Mouse (Mus musculus) frontal cortex, postnatal 14 days (tissue): Measurements from ENCODE around the gene Mrps36.
"Not testable (repeated sequence)": the region's sequence is repeated elsewhere in the genome, so short reads cannot be mapped to it uniquely, and the experiment has no call there.

Experiments used
- DNase-seq, 2 experiments: peaks; one replicate each; pipeline ENCODE4 v3.0.0; 2022; ENCODE audit warnings: low spot score in 2 of 2

The Mrps36 gene

GRCm38 (mm10) chr13:100744036-100744744, at the start of gene Mrps36:
Mrps36 (minus strand) TSS chr13:100744659.
- peak; percentile 88 for DNase-seq

GRCm38 (mm10) chr13:100789083-100789482, 44.6 kb upstream of the Mrps36 start:
- no peak for DNase-seq

GRCm38 (mm10) chr13:100788057-100788456, 43.6 kb upstream of the Mrps36 start:
- DNase-seq, result not testable (repeated sequence)

- no peak for DNase-seq
Observed at GRCm38 (mm10) chr13:100787316-100788010, 43.0 kb upstream of the Mrps36 start.

GRCm38 (mm10) chr13:100786414-100786867, 42.0 kb upstream of the Mrps36 start, which contains the start of gene Ccnb1:
Ccnb1 (minus strand) TSS chr13:100786570.
- peak; percentile 78 to 85 for DNase-seq

GRCm38 (mm10) chr13:100785806-100786413, 41.5 kb upstream of the Mrps36 start:
- DNase-seq, result no peak

GRCm38 (mm10) chr13:100777491-100777890, 33.0 kb upstream of the Mrps36 start:
- no peak for DNase-seq

GRCm38 (mm10) chr13:100776710-100777109, 32.3 kb upstream of the Mrps36 start:
- DNase-seq, result no peak

GRCm38 (mm10) chr13:100776056-100776419, 31.6 kb upstream of the Mrps36 start:
- DNase-seq, result no peak

- peak; percentile 63 to 74 for DNase-seq
Observed at GRCm38 (mm10) chr13:100775252-100776055, 31.0 kb upstream of the Mrps36 start, which contains the start of gene Cenph. Cenph (minus strand) TSS chr13:100775899.

GRCm38 (mm10) chr13:100774704-100775103, 30.2 kb upstream of the Mrps36 start:
- no peak for DNase-seq

- DNase-seq, result no peak
Observed at GRCm38 (mm10) chr13:100755329-100755728, 10.9 kb upstream of the Mrps36 start.

GRCm38 (mm10) chr13:100754186-100754585, 9.7 kb upstream of the Mrps36 start:
- DNase-seq, result no peak

GRCm38 (mm10) chr13:100753011-100753410, 8.6 kb upstream of the Mrps36 start:
- no peak for DNase-seq

GRCm38 (mm10) chr13:100752529-100752928, 8.1 kb upstream of the Mrps36 start:
- DNase-seq, result no peak

GRCm38 (mm10) chr13:100751402-100751801, 6.9 kb upstream of the Mrps36 start:
- no peak for DNase-seq

GRCm38 (mm10) chr13:100750799-100751198, 6.3 kb upstream of the Mrps36 start:
- no peak for DNase-seq

GRCm38 (mm10) chr13:100748638-100749037, 4.2 kb upstream of the Mrps36 start:
- no peak for DNase-seq

- DNase-seq, result peak; percentile 20 to 32
Observed at GRCm38 (mm10) chr13:100746090-100746489, 1.6 kb upstream of the Mrps36 start.

- DNase-seq, result no peak
Observed at GRCm38 (mm10) chr13:100743346-100744035, 968 bp downstream of the Mrps36 start.

- no peak for DNase-seq
Observed at GRCm38 (mm10) chr13:100742831-100743230, 1.6 kb downstream of the Mrps36 start.
